Mouse (Mus musculus): ENCODE measurements at regions not wholly inside any gene's neighbourhood (a gene's known extent, or its start where the extent isn't known, plus 50 kb on each side); places are given as distances from the start of the nearest gene placed in this dataset.

GRCm38 (mm10) chr3:49096118-49096517, 661.0 kb downstream of the Pcdh18 start:
- H3K4me3 ChIP-seq: no peak overlapping the region
- WGBS: 53% methylated on average over 4 of the region's 4 CpGs
- DNase-seq (ENCODE audit: low spot score): no peak
- H3K9me3 ChIP-seq: no peaks in the 10 kb centered on the region
- H3K4me1 ChIP-seq (replicated peaks): no peaks in the 10 kb centered on the region
- no peaks in the 10 kb centered on the region for H3K36me3 ChIP-seq
- H3K27ac ChIP-seq: no peak overlapping the region
- no peaks in the 10 kb centered on the region for H3K27me3 ChIP-seq (ENCODE audit: insufficient read depth, poor library complexity, severe bottlenecking)

- no peak overlapping the region for H3K27ac ChIP-seq
- no peaks in the 10 kb centered on the region for H3K27me3 ChIP-seq (ENCODE audit: insufficient read depth, poor library complexity, severe bottlenecking)
- WGBS: 38% methylated on average over 11 of the region's 11 CpGs
- H3K9me3 ChIP-seq: no peaks in the 10 kb centered on the region
- no peaks in the 10 kb centered on the region for H3K4me1 ChIP-seq (replicated peaks)
- no peak overlapping the region for H3K4me3 ChIP-seq
- DNase-seq (ENCODE audit: low spot score): peak; percentile 67
- no peaks in the 10 kb centered on the region for H3K36me3 ChIP-seq
These were observed 663.1 kb downstream of the Pcdh18 start for GRCm38 (mm10) chr3:49093818-49094680.

- Histone ChIP-seq H3K36me3 (no peaks in the 10 kb centered on the region), H3K4me3 (no peak overlapping the region), H3K4me1 (replicated peaks) (no peaks in the 10 kb centered on the region), H3K27ac (no peak overlapping the region), H3K27me3 (ENCODE audit: insufficient read depth, poor library complexity, severe bottlenecking) (no peaks in the 10 kb centered on the region), H3K9me3 (no peaks in the 10 kb centered on the region)
- DNase-seq (ENCODE audit: low spot score): no peak
These were observed 688.3 kb downstream of the Pcdh18 start for GRCm38 (mm10) chr3:49068801-49069200.

- no peak overlapping the region for H3K4me3 ChIP-seq
- H3K36me3 ChIP-seq: no peaks in the 10 kb centered on the region
- H3K4me1 ChIP-seq (replicated peaks): no peaks in the 10 kb centered on the region
- H3K27me3 ChIP-seq (ENCODE audit: insufficient read depth, poor library complexity, severe bottlenecking): no peaks in the 10 kb centered on the region
- no peak overlapping the region for H3K27ac ChIP-seq
- WGBS: 76% methylated on average over 9 of the region's 9 CpGs
- no peak for DNase-seq (ENCODE audit: low spot score)
- H3K9me3 ChIP-seq: no peaks in the 10 kb centered on the region
These were observed 695.0 kb downstream of the Pcdh18 start for GRCm38 (mm10) chr3:49062081-49062480.

- Histone ChIP-seq H3K4me1 (replicated peaks) (no peaks in the 10 kb centered on the region), H3K36me3 (no peaks in the 10 kb centered on the region), H3K9me3 (no peaks in the 10 kb centered on the region), H3K27ac (no peak overlapping the region), H3K27me3 (ENCODE audit: insufficient read depth, poor library complexity, severe bottlenecking) (no peaks in the 10 kb centered on the region), H3K4me3 (no peak overlapping the region)
- peak; percentile 12 for DNase-seq (ENCODE audit: low spot score)
- WGBS: 65% methylated on average over 5 of the region's 5 CpGs
These were observed 724.1 kb downstream of the Pcdh18 start for GRCm38 (mm10) chr3:49032981-49033380.

GRCm38 (mm10) chr3:49009211-49009967, 747.7 kb downstream of the Pcdh18 start:
- no peak for DNase-seq (ENCODE audit: low spot score)
- Histone ChIP-seq H3K9me3 (no peaks in the 10 kb centered on the region), H3K27me3 (ENCODE audit: insufficient read depth, poor library complexity, severe bottlenecking) (no peaks in the 10 kb centered on the region), H3K4me1 (replicated peaks) (no peaks in the 10 kb centered on the region), H3K27ac (no peak overlapping the region), H3K4me3 (no peak overlapping the region), H3K36me3 (no peaks in the 10 kb centered on the region)
- WGBS: 87% methylated on average over 6 of the region's 6 CpGs
